Mouse (Mus musculus) G1E (cell line): ENCODE results near the gene Ipo11. TPM values are rescaled to one million over a fixed set of nuclear protein-coding genes. Genes with fewer than 3 reads are reported as not detected.
A peak's percentile ranks its signal among the peaks of the same experiment; 100 is the strongest.

ENCODE experiments used
- ATAC-seq: 2 replicates; pipeline ENCODE4 v1.8.0; 2016; ENCODE audit warnings: mild to moderate bottlenecking; ENCODE audit not compliant: insufficient number of reproducible peaks, poor library complexity, low FRiP score, severe bottlenecking; ENCODE audit errors: extremely low read depth
- DNase-seq: peaks from one replicate; pipeline ENCODE4 v3.0.0; 2012; ENCODE audit warnings: low spot score
- H3K27me3 ChIP-seq: 2 replicates; pipeline ENCODE4 v1.6.1; 2012; ENCODE audit warnings: mild to moderate bottlenecking, low read length, inconsistent platforms; ENCODE audit not compliant: insufficient read depth
- H3K36me3 ChIP-seq: replicated peaks from 2 replicates; pipeline ENCODE3; 2012; ENCODE audit warnings: mild to moderate bottlenecking, inconsistent platforms
- H3K4me1 ChIP-seq: 2 replicates; pipeline ENCODE4 v1.6.1; 2012; ENCODE audit warnings: low read depth, low read length, inconsistent platforms, mixed read lengths; ENCODE audit not compliant: insufficient read depth
- H3K4me3 ChIP-seq: 2 replicates; pipeline ENCODE4 v1.5.1; 2012; ENCODE audit warnings: low read depth, mild to moderate bottlenecking, inconsistent platforms, low read length, moderate library complexity, mixed read lengths
- H3K9me3 ChIP-seq: replicated peaks from 2 replicates; pipeline ENCODE4 v1.6.1; 2012; ENCODE audit warnings: inconsistent platforms
- CTCF ChIP-seq: IDR thresholded peaks from 2 replicates; pipeline ENCODE4 v1.5.1; 2012; ENCODE audit warnings: low read depth, low read length, inconsistent platforms, mixed read lengths
- GATA1 ChIP-seq: IDR thresholded peaks from 2 replicates; pipeline ENCODE4 v1.6.1; 2012; ENCODE audit warnings: borderline replicate concordance, low read length, inconsistent platforms, mixed read lengths
- GATA2 ChIP-seq: IDR thresholded peaks from 2 replicates; pipeline ENCODE4 v1.6.1; 2012; ENCODE audit warnings: low read depth, low read length, inconsistent platforms, borderline replicate concordance
- POLR2AphosphoS5 ChIP-seq: IDR thresholded peaks from 2 replicates; pipeline ENCODE4 v1.6.1; 2012; ENCODE audit warnings: low read depth, low read length, inconsistent platforms; ENCODE audit not compliant: insufficient replicate concordance
- TAL1 ChIP-seq: conservative IDR thresholded peaks from 2 replicates; pipeline ENCODE4 v1.6.1; 2012; ENCODE audit warnings: low read depth, low read length, inconsistent platforms, mixed read lengths
- polyA plus RNA-seq: library from polyadenylated mRNA; stranded (reverse); fragments of >175 nt; gene quantifications from 2 replicates; pipeline ENCODE4 v1.2.3, GENCODE M21; 2012
- total RNA-seq, 2 experiments: library from RNA; stranded (forward) in 1 of 2; stranded (reverse) in 1 of 2; fragments of 200-1000 nt in 1 of 2; fragments of >200 nt in 1 of 2; fragmentation: Nextera tagmentation in 1 of 2; gene quantifications; 2 replicates each; pipeline ENCODE4 v1.2.3; 2014 to 2017

Ipo11 gene
- total and polyA plus RNA-seq, 3 experiments, result 10.5 to 85.9 (median 49.8) TPM

- Histone ChIP-seq H3K4me3 (no peak overlapping the region), H3K4me1 (no peaks in the 10 kb centered on the region), H3K9me3 (no peaks in the 10 kb centered on the region), H3K36me3 (peaks cover 50% of the 10 kb centered on the region), H3K27me3 (no peaks in the 10 kb centered on the region)
- no peak for TF ChIP-seq GATA1
- TF ChIP-seq TAL1, result no peak
- TF ChIP-seq CTCF, result no peak
- no peak for TF ChIP-seq POLR2AphosphoS5
- no peak for TF ChIP-seq GATA2
- ATAC-seq (no peak), DNase-seq (no peak)
These were observed 91.8 kb downstream of the Ipo11 start for GRCm38 (mm10) chr13:106844928-106845327.

GRCm38 (mm10) chr13:106842542-106842941 is 94.2 kb downstream of the Ipo11 start:
- no peaks in the 10 kb centered on the region for H3K27me3 ChIP-seq
- no peak for ATAC-seq
- no peaks in the 10 kb centered on the region for H3K9me3 ChIP-seq
- H3K4me1 ChIP-seq, result peaks cover 16% of the 10 kb centered on the region
- TF ChIP-seq GATA2, result no peak
- TF ChIP-seq GATA1, result no peak
- TF ChIP-seq CTCF, result no peak
- no peak for TF ChIP-seq TAL1
- no peak for DNase-seq
- peaks cover 45% of the 10 kb centered on the region for H3K36me3 ChIP-seq
- H3K4me3 ChIP-seq, result no peak overlapping the region

GRCm38 (mm10) chr13:106838778-106839177 is 98.0 kb downstream of the Ipo11 start:
- Histone ChIP-seq H3K4me1 (peaks cover 18% of the 10 kb centered on the region), H3K4me3 (no peak overlapping the region), H3K9me3 (no peaks in the 10 kb centered on the region), H3K27me3 (no peaks in the 10 kb centered on the region), H3K36me3 (peaks cover 44% of the 10 kb centered on the region)
- DNase-seq, result peak; percentile 27
- no peak for TF ChIP-seq TAL1
- TF ChIP-seq GATA2, result no peak
- TF ChIP-seq CTCF, result no peak
- no peak for TF ChIP-seq POLR2AphosphoS5
- no peak for TF ChIP-seq GATA1
- ATAC-seq, result peak; percentile 86

GRCm38 (mm10) chr13:106836527-106836879 is 100.3 kb downstream of the Ipo11 start:
- H3K27me3 ChIP-seq, result no peaks in the 10 kb centered on the region
- no peak for TF ChIP-seq CTCF
- TF ChIP-seq GATA2, result no peak
- no peak for TF ChIP-seq GATA1
- TF ChIP-seq TAL1, result no peak
- no peak for TF ChIP-seq POLR2AphosphoS5
- H3K36me3 ChIP-seq, result peaks cover 43% of the 10 kb centered on the region
- DNase-seq, result no peak
- ATAC-seq, result no peak
- H3K4me1 ChIP-seq, result peaks cover 18% of the 10 kb centered on the region
- H3K4me3 ChIP-seq, result no peak overlapping the region
- no peaks in the 10 kb centered on the region for H3K9me3 ChIP-seq

GRCm38 (mm10) chr13:106835844-106836526 is 100.8 kb downstream of the Ipo11 start:
- TF ChIP-seq GATA1 (no peak), POLR2AphosphoS5 (no peak), TAL1 (no peak), CTCF (no peak), GATA2 (no peak)
- no peak for ATAC-seq
- peaks cover 41% of the 10 kb centered on the region for H3K36me3 ChIP-seq
- no peaks in the 10 kb centered on the region for H3K9me3 ChIP-seq
- no peaks in the 10 kb centered on the region for H3K27me3 ChIP-seq
- DNase-seq, result no peak
- no peak overlapping the region for H3K4me3 ChIP-seq
- H3K4me1 ChIP-seq, result peaks cover 18% of the 10 kb centered on the region

- no peaks in the 10 kb centered on the region for H3K9me3 ChIP-seq
- H3K36me3 ChIP-seq, result peaks cover 53% of the 10 kb centered on the region
- H3K27me3 ChIP-seq, result no peaks in the 10 kb centered on the region
- H3K4me1 ChIP-seq, result no peaks in the 10 kb centered on the region
- H3K4me3 ChIP-seq, result no peak overlapping the region
- no peak for ATAC-seq
- no peak for TF ChIP-seq POLR2AphosphoS5
- no peak for TF ChIP-seq GATA2
- no peak for TF ChIP-seq TAL1
- no peak for TF ChIP-seq GATA1
- no peak for TF ChIP-seq CTCF
- DNase-seq, result no peak
These were observed 106.7 kb downstream of the Ipo11 start for GRCm38 (mm10) chr13:106830029-106830428.
